Mouse (Mus musculus): Measurements from ENCODE around the gene Reg3a. TPM values are rescaled to one million over a fixed set of nuclear protein-coding genes. Genes with fewer than 3 reads are reported as not detected.
"Not testable (repeated sequence)": the region's sequence is repeated elsewhere in the genome, so short reads cannot be mapped to it uniquely, and the experiment has no call there.

The Reg3a gene
- not detected in 2 replicates for polyA plus RNA-seq (2015; fragmentation: Nextera tagmentation; extraction: Ambion mirVana)

GRCm38 (mm10) chr6:78380409-78380808, at the start of gene Reg3a:
Gene Reg3a (plus strand): TSS chr6:78380709.
- no peaks in the 10 kb centered on the region for H3K27me3 ChIP-seq
- H3K27ac ChIP-seq = no peak within 1 kb of the TSS
- no peak for ATAC-seq
- H3K4me1 ChIP-seq = no peaks in the 10 kb centered on the region
- H3K36me3 ChIP-seq (ENCODE audit: poor library complexity, severe bottlenecking) = no peaks in the 10 kb centered on the region
- H3K4me2 ChIP-seq = no peak within 1 kb of the TSS
- no peaks in the 10 kb centered on the region for H3K9me3 ChIP-seq (replicated peaks)
- no peak within 1 kb of the TSS for H3K9ac ChIP-seq
- no peak within 1 kb of the TSS for H3K4me3 ChIP-seq

GRCm38 (mm10) chr6:78331919-78332569, 48.5 kb upstream of the Reg3a start:
- no peak overlapping the region for H3K9ac ChIP-seq
- H3K4me1 ChIP-seq = no peaks in the 10 kb centered on the region
- 36% methylated on average over 7 of the region's 7 CpGs for WGBS
- H3K36me3 ChIP-seq (ENCODE audit: poor library complexity, severe bottlenecking) = no peaks in the 10 kb centered on the region
- H3K9me3 ChIP-seq (replicated peaks) = no peaks in the 10 kb centered on the region
- peak; percentile 79 for ATAC-seq
- no peaks in the 10 kb centered on the region for H3K27me3 ChIP-seq
- no peak overlapping the region for H3K4me3 ChIP-seq
- H3K4me2 ChIP-seq = no peak overlapping the region
- no peak overlapping the region for H3K27ac ChIP-seq

GRCm38 (mm10) chr6:78340296-78340695, 40.2 kb upstream of the Reg3a start:
- H3K4me1 ChIP-seq = no peaks in the 10 kb centered on the region
- no peak overlapping the region for H3K4me2 ChIP-seq
- ATAC-seq = no peak
- no peak overlapping the region for H3K9ac ChIP-seq
- H3K9me3 ChIP-seq (replicated peaks) = no peaks in the 10 kb centered on the region
- H3K4me3 ChIP-seq = no peak overlapping the region
- no peak overlapping the region for H3K27ac ChIP-seq
- no peaks in the 10 kb centered on the region for H3K36me3 ChIP-seq (ENCODE audit: poor library complexity, severe bottlenecking)
- no peaks in the 10 kb centered on the region for H3K27me3 ChIP-seq

DNA sequence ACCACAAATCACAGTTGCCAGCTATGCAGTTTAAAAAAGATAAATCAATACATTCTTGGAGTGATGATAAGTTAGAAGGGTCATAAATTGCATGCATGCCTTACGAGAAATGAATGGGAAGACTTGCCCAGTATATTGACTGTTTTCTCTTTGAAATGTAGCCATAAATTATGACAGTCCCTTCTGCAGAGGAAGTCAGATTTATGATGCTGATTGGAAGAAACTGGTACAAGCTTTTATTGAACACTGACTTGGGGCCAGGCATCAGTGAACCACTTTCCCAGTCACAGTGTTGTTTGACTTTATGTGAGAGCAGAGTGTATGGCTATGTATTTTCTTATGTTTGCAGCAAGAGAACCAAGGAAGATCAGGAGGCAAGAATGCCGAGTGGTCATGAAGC, 38.8 kb upstream of the Reg3a start:
- H3K27me3 ChIP-seq = no peaks in the 10 kb centered on the region
- H3K27ac ChIP-seq = no peak overlapping the region
- H3K9ac ChIP-seq = no peak overlapping the region
- WGBS = 92% methylated on average over 2 of the region's 2 CpGs
- ATAC-seq = no peak
- H3K4me3 ChIP-seq = no peak overlapping the region
- H3K36me3 ChIP-seq (ENCODE audit: poor library complexity, severe bottlenecking) = no peaks in the 10 kb centered on the region
- no peaks in the 10 kb centered on the region for H3K4me1 ChIP-seq
- no peaks in the 10 kb centered on the region for H3K9me3 ChIP-seq (replicated peaks)
- no peak overlapping the region for H3K4me2 ChIP-seq

DNA sequence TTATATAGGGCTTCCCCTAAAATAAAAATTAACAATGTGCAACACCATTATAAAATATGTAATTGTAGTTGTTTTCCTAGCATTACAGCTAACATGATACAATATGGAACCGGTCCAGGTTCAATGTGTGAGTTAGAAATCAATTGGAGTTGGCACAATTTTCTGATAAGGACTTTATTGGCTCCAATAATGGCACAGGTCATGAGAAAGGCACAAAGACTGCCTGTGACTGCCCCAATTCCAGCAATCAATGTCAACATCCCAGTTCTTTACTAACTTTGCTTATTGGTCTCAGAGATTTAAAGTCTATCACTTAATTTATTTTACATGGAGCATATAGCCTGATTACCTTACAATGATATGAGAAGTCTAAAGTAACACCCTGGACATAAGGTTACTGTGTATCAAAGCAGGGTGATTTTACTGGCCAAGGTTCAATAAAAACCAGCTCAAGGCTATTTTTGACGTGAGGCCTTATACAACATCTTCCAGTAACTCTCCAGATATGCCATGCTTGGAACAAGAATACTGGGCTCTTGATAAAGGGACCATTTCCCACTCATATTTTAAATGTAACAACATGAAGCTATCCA, 18.4 kb upstream of the Reg3a start:
- Histone ChIP-seq H3K9me3 (replicated peaks) (no peaks in the 10 kb centered on the region), H3K4me1 (no peaks in the 10 kb centered on the region), H3K36me3 (ENCODE audit: poor library complexity, severe bottlenecking) (no peaks in the 10 kb centered on the region), H3K9ac (no peak overlapping the region), H3K4me3 (no peak overlapping the region), H3K4me2 (no peak overlapping the region), H3K27ac (no peak overlapping the region), H3K27me3 (no peaks in the 10 kb centered on the region)
- 62% methylated on average over 2 of the region's 2 CpGs for WGBS
- no peak for ATAC-seq

- WGBS = 94% methylated on average over 2 of the region's 2 CpGs
These were observed 10.2 kb upstream of the Reg3a start, which contains the start of gene Reg3b for GRCm38 (mm10) chr6:78370357-78370756. Gene Reg3b (plus strand): TSS chr6:78370657.

DNA sequence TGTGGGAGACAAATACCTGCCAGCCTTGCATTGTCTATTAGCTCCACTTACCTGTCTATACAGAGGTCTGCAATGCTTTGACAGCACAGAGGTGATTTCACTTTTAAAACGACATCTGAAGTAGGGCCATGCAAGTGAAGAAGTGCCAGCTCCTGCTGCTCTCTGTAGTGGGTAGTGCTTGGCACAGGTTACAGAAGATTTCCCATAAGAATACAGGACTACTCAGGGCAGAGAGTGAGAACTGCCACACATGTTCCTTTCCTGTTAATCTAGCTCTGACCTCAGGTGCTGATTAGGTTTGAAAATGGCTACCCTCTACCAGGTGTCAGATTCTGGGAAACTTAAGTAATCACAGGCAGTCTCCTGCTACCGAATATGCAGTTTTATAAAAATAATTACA, 1.7 kb upstream of the Reg3a start, which contains the start of gene Reg3d:
Gene Reg3d (minus strand): TSS at position 101 of the 400 bp plus-strand sequence.
- H3K27ac ChIP-seq = no peak within 1 kb of the TSS
- H3K4me3 ChIP-seq = no peak within 1 kb of the TSS
- WGBS = 87% methylated on average over 2 of the region's 2 CpGs
- H3K4me1 ChIP-seq = no peaks in the 10 kb centered on the region
- H3K36me3 ChIP-seq (ENCODE audit: poor library complexity, severe bottlenecking) = no peaks in the 10 kb centered on the region
- no peak within 1 kb of the TSS for H3K9ac ChIP-seq
- no peaks in the 10 kb centered on the region for H3K27me3 ChIP-seq
- ATAC-seq = no peak
- no peak within 1 kb of the TSS for H3K4me2 ChIP-seq
- no peaks in the 10 kb centered on the region for H3K9me3 ChIP-seq (replicated peaks)

More at GRCm38 (mm10) chr6:78370357-78370756, 10.2 kb upstream of the Reg3a start, which contains the start of gene Reg3b:
- H3K27ac ChIP-seq = no peak within 1 kb of the TSS
- H3K9me3 ChIP-seq (replicated peaks) = no peaks in the 10 kb centered on the region
- H3K4me3 ChIP-seq = no peak within 1 kb of the TSS
- no peaks in the 10 kb centered on the region for H3K36me3 ChIP-seq (ENCODE audit: poor library complexity, severe bottlenecking)
- no peak within 1 kb of the TSS for H3K4me2 ChIP-seq
- H3K9ac ChIP-seq = no peak within 1 kb of the TSS
- no peaks in the 10 kb centered on the region for H3K27me3 ChIP-seq
- no peak for ATAC-seq
- no peaks in the 10 kb centered on the region for H3K4me1 ChIP-seq

DNA sequence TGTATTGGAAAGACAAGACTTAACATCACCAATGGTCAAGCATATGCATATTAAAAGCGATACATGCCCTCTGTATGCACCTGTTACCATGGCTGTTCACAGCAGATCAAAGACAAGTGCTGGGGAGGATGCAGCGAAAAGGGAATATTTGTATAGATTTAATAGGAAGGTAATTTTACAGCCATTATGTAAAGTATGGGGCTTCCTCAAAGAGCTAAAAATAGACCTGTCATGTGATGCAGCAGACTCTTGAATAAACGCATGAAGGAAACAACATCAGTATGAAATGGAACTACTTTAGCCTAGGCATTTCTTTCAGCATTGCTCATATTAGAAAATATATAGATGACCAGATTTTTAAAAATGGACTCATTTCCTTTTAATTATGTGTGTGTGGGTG, 5.1 kb downstream of the Reg3a start:
- Histone ChIP-seq H3K4me1 (no peaks in the 10 kb centered on the region), H3K4me2 (no peak overlapping the region), H3K9ac (no peak overlapping the region), H3K36me3 (ENCODE audit: poor library complexity, severe bottlenecking) (no peaks in the 10 kb centered on the region), H3K27me3 (no peaks in the 10 kb centered on the region), H3K9me3 (replicated peaks) (no peaks in the 10 kb centered on the region), H3K4me3 (no peak overlapping the region), H3K27ac (no peak overlapping the region)
- 67% methylated on average over 3 of the region's 3 CpGs for WGBS
- ATAC-seq = peak; percentile 61

GRCm38 (mm10) chr6:78395323-78395722, 14.8 kb downstream of the Reg3a start, which contains the start of gene Reg2:
Gene Reg2 (plus strand): TSS chr6:78395623.
- not testable (repeated sequence) for H3K4me3 ChIP-seq; H3K4me2 ChIP-seq; H3K27me3 ChIP-seq; H3K4me1 ChIP-seq; ATAC-seq; H3K27ac ChIP-seq; H3K36me3 ChIP-seq (ENCODE audit: poor library complexity, severe bottlenecking); H3K9ac ChIP-seq; H3K9me3 ChIP-seq (replicated peaks)
- 98% methylated on average over 4 of the region's 17 CpGs for WGBS

GRCm38 (mm10) chr6:78422411-78422810, 41.9 kb downstream of the Reg3a start, which contains the start of gene Reg1:
Gene Reg1 (plus strand): TSS chr6:78422711.
- ATAC-seq, H3K4me1 ChIP-seq, H3K4me2 ChIP-seq: not testable (repeated sequence)

GRCm38 (mm10) chr6:78425497-78425896, 45.0 kb downstream of the Reg3a start:
- Histone ChIP-seq H3K4me1 (no peaks in the 10 kb centered on the region), H3K36me3 (ENCODE audit: poor library complexity, severe bottlenecking) (no peaks in the 10 kb centered on the region), H3K4me3 (no peak overlapping the region), H3K9me3 (replicated peaks) (no peaks in the 10 kb centered on the region), H3K9ac (no peak overlapping the region), H3K27ac (no peak overlapping the region), H3K4me2 (no peak overlapping the region), H3K27me3 (no peaks in the 10 kb centered on the region)
- no peak for ATAC-seq
- 87% methylated on average over 3 of the region's 3 CpGs for WGBS

More at GRCm38 (mm10) chr6:78422411-78422810, 41.9 kb downstream of the Reg3a start, which contains the start of gene Reg1:
- H3K36me3 ChIP-seq (ENCODE audit: poor library complexity, severe bottlenecking); H3K27ac ChIP-seq; H3K4me3 ChIP-seq; H3K9me3 ChIP-seq (replicated peaks); H3K9ac ChIP-seq; H3K27me3 ChIP-seq: not testable (repeated sequence)
